In the genomic region with DNA sequence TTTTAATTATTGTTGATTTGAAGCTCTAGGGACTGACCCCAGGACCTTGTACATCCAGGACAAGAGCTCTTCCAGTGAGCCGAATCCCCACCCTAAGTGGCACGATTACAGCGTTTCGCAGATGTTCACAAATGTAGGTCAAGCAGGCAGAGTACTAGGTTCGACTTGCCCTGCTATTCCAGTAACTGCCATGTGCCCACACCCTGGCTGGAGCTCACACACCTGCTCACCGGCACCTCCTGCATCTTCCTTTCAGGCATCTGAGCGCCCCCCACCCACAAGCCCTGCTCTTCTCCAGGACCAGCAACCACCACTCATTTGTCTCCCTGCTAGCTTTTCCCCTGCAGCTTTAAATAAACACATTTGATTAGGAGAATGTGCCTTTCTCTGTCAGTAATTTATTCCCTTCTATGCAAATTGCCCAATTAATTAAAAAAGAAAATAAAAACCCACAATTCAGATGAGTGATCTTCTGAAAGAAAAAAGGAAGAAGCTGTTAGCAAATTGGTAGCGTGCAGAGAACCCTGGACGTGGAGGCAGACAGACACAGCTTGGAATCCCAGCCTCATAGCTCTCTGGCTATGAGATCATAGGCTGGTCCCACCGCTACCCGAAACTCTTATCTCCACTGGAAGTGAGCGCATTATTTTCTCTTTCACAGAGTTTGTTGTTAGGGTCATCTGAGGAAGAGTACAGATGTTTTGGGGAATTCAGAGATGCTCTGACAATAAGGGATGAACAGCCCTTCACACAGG, we compare ENCODE assay signal across 17 mouse cellular contexts.
DNase-seq lines count a peak whose midpoint lies in the region; ATAC-seq and TF ChIP-seq lines count a peak whose summit lies in the region.
"Had no signal": no experiment of that assay in that cellular context is flagged by ENCODE, and none has a peak within 500 bp of the region (broad histone marks: within the 10 kb centered on the region; RNA-seq: fewer than 3 reads in every experiment).

No protein-coding gene starts in this region.

- intact Hi-C loops in heart, adult 2 months (cut with DNase I): no loop called here
- intact Hi-C loops in left cerebral cortex, postnatal 25 days (cut with DNase I): no loop called here

- peaks cover 11% of the 10 kb centered on the region; the same call in 1 of the 2 replicates for H3K4me1 ChIP-seq in heart, embryonic 16.5 days (ENCODE audit: control insufficient read depth, insufficient read depth, low read length)
- H3K4me1 ChIP-seq in heart, adult 2 months (ENCODE audit: control insufficient read depth, insufficient read depth, low read length): no peaks in the 10 kb centered on the region
- peaks cover 21% of the 10 kb centered on the region for H3K4me1 ChIP-seq in forebrain, postnatal 0 days (ENCODE audit: insufficient read depth)
- peaks cover 29% of the 10 kb centered on the region for H3K4me1 ChIP-seq in thymus, adult 2 months (replicated peaks; ENCODE audit: control insufficient read depth, insufficient read depth, low read length)
- H3K4me1 ChIP-seq: limb, embryonic 15.5 days; stomach, embryonic 15.5 days had no signal

- H3K36me3 ChIP-seq in heart, embryonic 16.5 days (ENCODE audit: control insufficient read depth, insufficient read depth): no peaks in the 10 kb centered on the region
- no peaks in the 10 kb centered on the region for H3K36me3 ChIP-seq in heart, adult 2 months (ENCODE audit: control insufficient read depth, insufficient read depth, low read length)
- no peaks in the 10 kb centered on the region for H3K36me3 ChIP-seq in forebrain, postnatal 0 days (ENCODE audit: insufficient read depth)
- H3K36me3 ChIP-seq in thymus, adult 2 months (ENCODE audit: control insufficient read depth, insufficient read depth, low read length): no peaks in the 10 kb centered on the region
- H3K36me3 ChIP-seq: embryonic facial prominence, embryonic 10.5 days; limb, embryonic 15.5 days; stomach, embryonic 15.5 days had no signal

- DNase-seq in heart, adult 2 months: no peak
- DNase-seq in brain, embryonic 14.5 days (ENCODE audit: low read depth): peak; percentile 73
- DNase-seq in forebrain, postnatal 0 days: peak; percentile 50
- peak; percentile 61 for DNase-seq in thymus, adult 2 months
- DNase-seq in left cerebral cortex, postnatal 25 days (ENCODE audit: low spot score in 2 of 2): no peak
- no peak for DNase-seq in testis, postnatal 14 days (ENCODE audit: low spot score)
- DNase-seq: adrenal gland, postnatal 36 days; cerebellum, postnatal 25 days; gastrocnemius, postnatal 25 days; kidney, adult 9 months; lung, embryonic 14.5 days had no signal

- H3K9me3 ChIP-seq in heart, embryonic 16.5 days (replicated peaks; ENCODE audit: control insufficient read depth, low read length): no peaks in the 10 kb centered on the region
- no peaks in the 10 kb centered on the region for H3K9me3 ChIP-seq in forebrain, postnatal 0 days (ENCODE audit: low read length)
- H3K9me3 ChIP-seq: embryonic facial prominence, embryonic 10.5 days; limb, embryonic 15.5 days; stomach, embryonic 15.5 days had no signal

- H3K4me2 ChIP-seq in heart, embryonic 16.5 days (ENCODE audit: low read depth, low read length): peak overlapping the region; percentile 31; the same call in 1 of the 2 replicates
- no peak overlapping the region for H3K4me2 ChIP-seq in forebrain, postnatal 0 days (ENCODE audit: low read depth)
- H3K4me2 ChIP-seq: limb, embryonic 15.5 days; lung, embryonic 14.5 days; stomach, embryonic 15.5 days had no signal

- ATAC-seq in heart, embryonic 16.5 days (replicated peaks; ENCODE audit: extremely low read depth, insufficient read depth, low FRiP score): no peak; the same call in 1 of the 2 replicates
- ATAC-seq in forebrain, postnatal 0 days: peak; percentile 62
- ATAC-seq: activated CD4-positive, CD25-positive, alpha-beta regulatory T cell, adult 4 months; CD4-positive, CD25-positive, alpha-beta regulatory T cell, adult 4 months had no signal

- TF ChIP-seq CTCF in heart, adult 2 months (IDR thresholded peaks at IDR 0.05): no peak
- TF ChIP-seq CTCF in brain, embryonic 14.5 days (IDR thresholded peaks at IDR 0.05; ENCODE audit: borderline replicate concordance, extremely low read depth, insufficient read depth, insufficient read length): no peak
- 0 out of 2 replicates have a peak, but pooled peaks have one; percentile 7 for TF ChIP-seq CTCF in forebrain, postnatal 0 days (IDR thresholded peaks at IDR 0.05; ENCODE audit: low read depth)
- no peak for TF ChIP-seq CTCF in thymus, adult 2 months (IDR thresholded peaks at IDR 0.05; ENCODE audit: borderline replicate concordance, control insufficient read depth, extremely low read depth, insufficient read depth, low read length, poor library complexity)

- no peak overlapping the region for H3K27ac ChIP-seq in heart, embryonic 16.5 days (ENCODE audit: low read length)
- H3K27ac ChIP-seq in heart, adult 2 months: no peak overlapping the region
- peak overlapping the region; percentile 66 for H3K27ac ChIP-seq in forebrain, postnatal 0 days (ENCODE audit: low read depth, low read length)
- peak overlapping the region; percentile 52; the same call in 1 of the 2 replicates for H3K27ac ChIP-seq in thymus, adult 2 months (ENCODE audit: control insufficient read depth, insufficient read depth, low read length)
- H3K27ac ChIP-seq: embryonic facial prominence, embryonic 10.5 days; limb, embryonic 15.5 days; stomach, embryonic 15.5 days had no signal

- no peaks in the 10 kb centered on the region for H3K79me2 ChIP-seq in heart, adult 2 months (replicated peaks; ENCODE audit: control insufficient read depth, insufficient read depth, low read length)

- WGBS in heart, embryonic 16.5 days: 49% methylated on average over 12 of the region's 12 CpGs
- WGBS in heart, adult 2 months: 56% methylated on average over 12 of the region's 12 CpGs
- 30% methylated on average over 12 of the region's 12 CpGs for WGBS in forebrain, postnatal 0 days
- 61% methylated on average over 12 of the region's 12 CpGs for WGBS in thymus, adult 2 months

- H3K4me3 ChIP-seq in heart, embryonic 16.5 days (ENCODE audit: low read length): no peak overlapping the region
- H3K4me3 ChIP-seq in heart, adult 2 months: no peak overlapping the region
- H3K4me3 ChIP-seq in forebrain, postnatal 0 days (ENCODE audit: low read depth, low read length): no peak overlapping the region
- H3K4me3 ChIP-seq in thymus, adult 2 months (ENCODE audit: control insufficient read depth, insufficient read depth, low read length): no peak overlapping the region
- H3K4me3 ChIP-seq: embryonic facial prominence, embryonic 10.5 days; limb, embryonic 15.5 days; stomach, embryonic 15.5 days had no signal

- TF ChIP-seq EP300 in heart, adult 2 months (IDR thresholded peaks at IDR 0.05; ENCODE audit: insufficient read depth, low read depth, low read length): no peak

- no peak overlapping the region for H3K9ac ChIP-seq in heart, embryonic 16.5 days (ENCODE audit: low read length)
- H3K9ac ChIP-seq in heart, adult 2 months (ENCODE audit: low read depth, low read length): no peak overlapping the region
- no peak overlapping the region for H3K9ac ChIP-seq in forebrain, postnatal 0 days
- H3K9ac ChIP-seq: limb, embryonic 15.5 days; lung, embryonic 14.5 days; stomach, embryonic 15.5 days had no signal

- H3K27me3 ChIP-seq in heart, embryonic 16.5 days (ENCODE audit: control insufficient read depth, insufficient read depth, low read length): no peaks in the 10 kb centered on the region
- no peaks in the 10 kb centered on the region for H3K27me3 ChIP-seq in heart, adult 2 months (ENCODE audit: control insufficient read depth, insufficient read depth, low read length)
- H3K27me3 ChIP-seq in forebrain, postnatal 0 days (ENCODE audit: insufficient read depth, low read length): no peaks in the 10 kb centered on the region
- no peaks in the 10 kb centered on the region for H3K27me3 ChIP-seq in thymus, adult 2 months (ENCODE audit: control insufficient read depth, insufficient read depth, low read length)
- H3K27me3 ChIP-seq: limb, embryonic 15.5 days; stomach, embryonic 15.5 days had no signal

- TF ChIP-seq POLR2A in heart, adult 2 months (IDR thresholded peaks at IDR 0.05; ENCODE audit: insufficient read depth, low read depth, low read length): no peak
- TF ChIP-seq POLR2A in brain, embryonic 14.5 days (IDR thresholded peaks at IDR 0.05; ENCODE audit: borderline replicate concordance, extremely low read depth, insufficient read depth, insufficient read length, poor library complexity, severe bottlenecking): no peak
- no peak for TF ChIP-seq POLR2A in thymus, adult 2 months (IDR thresholded peaks at IDR 0.05; ENCODE audit: control insufficient read depth, extremely low read depth, insufficient read depth, low read length, poor library complexity)

Comparison
In these comparisons a context has a peak if more than half of its experiments do, and no peak if none do; other contexts are left out.
1. H3K27ac ChIP-seq: peak in forebrain, postnatal 0 days (single experiment) and thymus, adult 2 months (single experiment); none in heart, embryonic 16.5 days (single experiment) and heart, adult 2 months (single experiment).
2. DNase-seq: peak in brain, embryonic 14.5 days (single experiment), forebrain, postnatal 0 days (single experiment) and thymus, adult 2 months (single experiment); none in heart, adult 2 months (0 of 2), left cerebral cortex, postnatal 25 days (0 of 2) and testis, postnatal 14 days (single experiment).